Mouse (Mus musculus) gastrocnemius, postnatal 25 days (tissue): ENCODE data around the gene Zc3h7a. TPM values are rescaled to one million over a fixed set of nuclear protein-coding genes. Genes with fewer than 3 reads are reported as not detected.
A peak's percentile ranks its signal among the peaks of the same experiment; 100 is the strongest.

Experiments used
- DNase-seq: peaks from one replicate; pipeline ENCODE4 v3.0.0; 2022
- total RNA-seq, 2 experiments: library from RNA; stranded (reverse); gene quantifications; 1 replicate in 1 of 2; 2 replicates in 1 of 2; pipeline ENCODE4 v1.2.3; 2021

Zc3h7a gene
- total RNA-seq, 2 experiments from 2014 or later = 18.0 to 18.5 TPM

DNA sequence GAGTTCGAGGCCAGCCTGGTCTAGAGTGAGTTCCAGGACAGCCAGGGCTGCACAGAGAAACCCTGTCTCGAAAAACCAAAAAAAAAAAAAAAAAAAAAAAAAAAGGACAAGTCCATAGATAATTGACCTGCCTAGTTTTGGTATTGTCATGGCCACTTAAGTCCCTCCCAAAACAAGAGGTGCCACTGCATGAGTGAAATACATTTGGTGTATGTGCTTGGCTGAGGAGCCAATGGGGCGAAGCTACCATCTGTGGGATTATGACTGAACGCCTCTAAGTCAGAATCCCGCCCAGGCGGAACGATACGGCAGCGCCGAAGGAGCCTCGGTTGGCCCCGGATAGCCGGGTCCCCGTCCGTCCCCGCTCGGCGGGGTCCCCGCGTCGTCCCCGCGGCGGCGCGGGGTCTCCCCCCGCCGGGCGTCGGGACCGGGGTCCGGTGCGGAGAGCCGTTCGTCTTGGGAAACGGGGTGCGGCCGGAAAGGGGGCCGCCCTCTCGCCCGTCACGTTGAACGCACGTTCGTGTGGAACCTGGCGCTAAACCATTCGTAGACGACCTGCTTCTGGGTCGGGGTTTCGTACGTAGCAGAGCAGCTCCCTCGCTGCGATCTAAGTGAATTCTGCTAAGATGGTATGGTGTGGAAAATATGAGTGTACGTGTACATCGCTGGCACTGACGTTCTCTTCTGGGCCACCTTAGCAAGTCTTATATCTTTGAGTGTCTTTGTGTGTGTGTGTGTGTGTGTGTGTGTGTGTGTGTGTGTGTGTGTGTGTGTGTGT lies 32.3 kb downstream of the Zc3h7a start:
- peak; percentile 97 for DNase-seq

DNA sequence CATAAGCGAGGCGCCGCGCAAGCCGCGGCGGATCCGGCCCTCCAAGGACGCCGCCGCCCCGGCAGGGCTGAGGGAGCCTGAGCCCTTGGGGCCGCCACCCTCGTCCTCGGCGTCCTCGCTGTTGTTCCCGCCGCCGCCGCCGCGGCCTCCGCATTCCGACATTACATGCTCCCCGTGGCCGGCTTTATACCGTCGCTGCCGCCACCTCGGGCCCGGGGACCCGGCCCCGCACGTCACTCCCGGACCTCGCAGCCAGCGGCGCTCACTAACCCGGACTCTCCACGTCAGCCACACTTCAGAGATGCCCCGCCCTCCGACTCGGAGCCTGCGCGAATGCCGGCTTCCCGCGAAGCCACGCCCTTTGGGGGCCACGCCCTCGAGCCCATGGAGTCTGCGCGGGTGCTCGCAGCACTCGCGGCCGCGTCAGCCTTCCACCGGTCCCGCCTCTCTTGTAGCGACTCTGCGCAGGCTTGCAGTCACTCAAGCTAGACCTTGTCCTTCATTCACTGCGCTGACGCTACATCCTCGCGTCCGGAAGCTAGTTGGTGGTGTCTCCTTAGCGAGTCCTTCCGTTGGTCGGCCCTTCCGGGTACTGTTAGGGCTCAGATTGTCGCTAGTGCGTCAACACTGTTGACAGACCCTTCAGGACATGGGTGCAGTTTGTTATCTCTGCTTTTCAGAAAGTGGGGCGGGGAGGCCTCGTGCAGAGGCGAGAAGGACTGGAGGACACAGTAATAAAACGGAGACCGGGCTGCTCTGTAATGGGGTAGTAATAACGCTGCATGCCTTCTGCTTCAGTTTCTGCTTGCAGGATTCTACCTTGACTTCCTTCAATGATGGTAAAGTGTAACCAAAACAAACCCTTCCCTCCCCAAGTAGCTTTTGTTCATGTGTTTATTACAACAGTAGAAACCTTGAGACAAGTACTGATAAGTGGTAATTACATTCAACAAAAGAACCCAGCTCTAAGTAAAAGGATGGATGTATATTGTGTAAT lies 41.5 kb downstream of the Zc3h7a start, which contains the start of gene Txndc11:
TSS of gene Txndc11 (minus strand) at position 303 of the 997 bp plus-strand sequence.
- DNase-seq = peak; percentile 99

GRCm38 (mm10) chr16:11133476-11134347 lies 42.5 kb downstream of the Zc3h7a start:
- no peak for DNase-seq

DNA sequence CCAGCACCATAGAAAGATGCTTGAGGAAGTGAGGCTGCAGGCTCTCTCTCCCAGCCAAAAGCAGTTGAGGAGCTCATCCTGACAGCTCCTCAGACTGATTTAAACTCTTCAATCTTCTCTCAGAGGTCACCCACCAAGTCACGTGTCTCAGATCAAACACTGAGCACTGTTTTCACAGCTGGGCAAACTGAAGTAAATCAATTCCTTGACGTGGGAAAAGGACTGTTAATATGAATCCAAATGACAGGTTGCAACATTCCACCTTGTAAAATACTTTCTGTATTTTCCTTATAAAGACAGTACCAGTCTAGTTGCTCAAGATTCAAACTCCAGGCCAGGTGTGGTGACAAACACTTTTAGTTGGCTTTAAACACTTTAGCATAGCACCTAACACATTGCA lies 43.4 kb downstream of the Zc3h7a start:
- no peak for DNase-seq

DNA sequence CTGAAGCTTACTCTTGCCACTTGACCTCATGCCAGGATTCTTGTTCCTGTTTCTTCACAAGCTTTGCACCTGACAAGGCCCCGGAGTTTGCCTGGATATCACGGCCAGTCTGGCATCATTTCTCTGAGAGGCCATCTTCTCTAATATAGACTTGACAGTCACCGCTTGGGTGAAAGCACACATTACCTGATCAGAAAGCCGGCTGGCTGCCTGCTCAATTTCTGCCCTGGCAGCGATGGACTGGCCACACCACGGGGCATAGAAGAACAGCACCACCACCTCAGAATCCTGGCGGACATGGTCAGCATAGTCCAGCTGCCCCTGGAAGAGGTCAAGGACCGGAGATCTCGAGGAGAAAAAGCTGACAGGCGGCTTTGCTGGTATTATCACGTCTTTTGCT lies 47.9 kb downstream of the Zc3h7a start:
- no peak for DNase-seq

DNA sequence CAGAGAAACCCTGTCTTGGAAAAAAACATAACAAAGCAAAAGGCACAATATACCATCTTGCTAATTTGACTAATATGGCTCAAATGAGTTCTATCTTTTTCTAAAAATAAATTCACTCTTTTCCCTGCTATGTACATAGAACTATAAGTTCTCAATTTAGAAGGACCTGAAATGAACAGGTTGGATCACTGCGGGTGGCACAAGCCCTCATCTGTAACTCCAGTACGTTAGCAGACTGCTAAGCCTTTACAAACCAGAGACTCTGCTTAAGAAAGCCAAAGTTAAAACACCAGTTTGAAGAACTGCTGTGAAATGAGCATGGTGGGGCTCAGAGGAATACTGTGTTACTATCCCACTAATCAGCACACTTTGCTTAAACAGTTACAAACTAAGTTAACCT lies 50.8 kb downstream of the Zc3h7a start:
- DNase-seq = no peak

GRCm38 (mm10) chr16:11124110-11124509 lies 52.1 kb downstream of the Zc3h7a start:
- DNase-seq = no peak

- no peak for DNase-seq
These were observed 53.6 kb downstream of the Zc3h7a start for GRCm38 (mm10) chr16:11122625-11123024.

DNA sequence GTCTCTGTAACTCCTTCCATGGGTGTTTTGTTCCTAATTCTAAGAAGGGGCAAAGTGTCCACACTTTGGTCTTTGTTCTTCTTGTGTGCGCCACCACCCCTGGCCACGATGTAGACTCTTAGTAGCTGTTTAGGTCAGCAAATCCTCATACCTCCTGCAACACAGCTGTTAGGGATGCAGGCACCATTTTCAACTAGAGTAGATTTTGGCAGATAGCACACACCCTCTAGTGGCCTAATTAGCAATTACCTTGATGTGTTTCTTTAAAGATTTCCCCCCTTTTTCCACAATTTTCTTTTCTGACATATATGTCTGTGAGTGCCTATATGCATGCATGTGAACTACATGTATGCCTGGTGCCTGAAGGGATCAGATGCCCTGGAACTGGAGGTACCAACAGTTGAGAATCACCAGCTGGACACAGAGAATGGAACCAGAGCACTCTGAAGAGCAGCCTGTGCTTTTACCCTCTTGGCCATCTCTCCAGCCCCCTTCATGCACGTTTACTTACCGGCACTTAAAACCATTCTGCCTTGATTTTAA lies 66.9 kb downstream of the Zc3h7a start:
- no peak for DNase-seq

DNA sequence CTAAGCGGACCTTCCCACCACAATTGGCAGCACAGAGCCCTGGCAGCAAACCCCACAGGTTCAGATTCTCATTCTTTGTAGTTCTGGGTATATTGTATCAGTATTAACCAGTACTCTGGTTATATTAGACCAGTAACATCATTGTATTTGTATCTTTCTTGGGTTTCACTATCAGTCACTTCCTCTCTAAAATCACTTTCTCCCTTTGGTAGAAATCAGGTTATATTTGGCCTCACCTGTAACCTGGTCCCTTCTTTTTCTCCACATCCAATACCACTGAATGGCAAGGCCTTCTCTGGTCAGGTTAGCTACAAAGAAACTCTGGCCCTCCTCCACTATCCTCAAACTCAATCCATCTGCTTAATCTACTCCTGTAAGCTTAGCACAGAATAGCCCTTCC lies 71.3 kb downstream of the Zc3h7a start:
- DNase-seq = no peak

GRCm38 (mm10) chr16:11097301-11097700 lies 78.9 kb downstream of the Zc3h7a start:
- no peak for DNase-seq

GRCm38 (mm10) chr16:11093717-11094386 lies 82.3 kb downstream of the Zc3h7a start:
- DNase-seq = no peak

DNA sequence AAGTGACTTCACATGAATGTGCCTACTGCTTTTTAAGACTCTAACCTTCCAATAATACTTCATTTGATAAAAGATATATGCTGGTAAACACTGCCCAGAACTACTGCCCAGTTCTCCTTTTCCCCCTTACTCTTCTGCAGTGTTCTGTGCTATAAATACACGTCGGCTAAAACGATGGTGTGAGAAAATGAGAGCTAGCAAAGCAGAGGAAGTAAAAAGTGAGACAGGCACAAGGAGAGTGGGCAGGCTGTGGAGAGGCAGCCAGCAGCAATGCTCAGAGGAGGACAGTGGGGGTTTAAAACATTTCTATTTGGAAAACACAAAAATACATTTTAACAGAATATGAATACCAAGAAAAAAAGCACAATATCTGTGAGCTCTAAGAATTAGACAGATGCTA lies 83.7 kb downstream of the Zc3h7a start:
- DNase-seq = no peak

GRCm38 (mm10) chr16:11092061-11092460 lies 84.1 kb downstream of the Zc3h7a start:
- DNase-seq = no peak

DNA sequence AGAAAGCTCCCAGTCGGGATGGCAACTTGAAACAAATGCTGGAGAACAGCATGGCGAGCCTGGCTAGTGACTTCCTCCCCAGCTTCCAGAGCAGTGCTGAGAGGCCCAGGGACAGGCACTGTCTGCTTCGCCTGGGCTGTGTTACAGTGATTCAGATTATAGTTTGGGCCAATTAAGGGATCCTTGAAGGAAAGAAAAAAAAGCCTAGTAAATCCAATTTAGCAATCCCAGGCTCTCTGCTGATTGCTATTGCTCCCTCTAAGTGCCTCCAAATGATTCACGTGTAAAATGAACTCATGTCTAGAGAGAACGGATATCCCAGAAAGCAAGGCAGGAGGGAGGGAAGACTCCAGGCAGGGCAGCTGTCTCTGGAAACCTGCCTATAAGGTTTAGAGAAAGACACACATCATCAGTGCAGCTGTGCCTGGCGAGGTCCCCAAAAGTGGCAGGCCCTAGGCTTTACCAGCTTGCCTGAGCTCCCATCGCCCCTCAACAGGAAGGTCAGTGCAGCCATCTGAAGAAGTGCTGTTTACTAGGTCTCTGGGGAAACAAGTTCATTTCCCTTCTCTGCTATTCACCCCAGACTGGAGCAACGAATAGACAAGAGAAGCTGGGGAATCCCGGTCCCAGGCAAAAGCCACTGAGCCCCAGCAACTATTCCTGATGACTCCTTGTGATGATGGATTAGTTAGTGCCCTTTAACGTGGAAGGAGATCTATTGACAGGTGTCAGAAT lies 85.2 kb downstream of the Zc3h7a start:
- DNase-seq = no peak

DNA sequence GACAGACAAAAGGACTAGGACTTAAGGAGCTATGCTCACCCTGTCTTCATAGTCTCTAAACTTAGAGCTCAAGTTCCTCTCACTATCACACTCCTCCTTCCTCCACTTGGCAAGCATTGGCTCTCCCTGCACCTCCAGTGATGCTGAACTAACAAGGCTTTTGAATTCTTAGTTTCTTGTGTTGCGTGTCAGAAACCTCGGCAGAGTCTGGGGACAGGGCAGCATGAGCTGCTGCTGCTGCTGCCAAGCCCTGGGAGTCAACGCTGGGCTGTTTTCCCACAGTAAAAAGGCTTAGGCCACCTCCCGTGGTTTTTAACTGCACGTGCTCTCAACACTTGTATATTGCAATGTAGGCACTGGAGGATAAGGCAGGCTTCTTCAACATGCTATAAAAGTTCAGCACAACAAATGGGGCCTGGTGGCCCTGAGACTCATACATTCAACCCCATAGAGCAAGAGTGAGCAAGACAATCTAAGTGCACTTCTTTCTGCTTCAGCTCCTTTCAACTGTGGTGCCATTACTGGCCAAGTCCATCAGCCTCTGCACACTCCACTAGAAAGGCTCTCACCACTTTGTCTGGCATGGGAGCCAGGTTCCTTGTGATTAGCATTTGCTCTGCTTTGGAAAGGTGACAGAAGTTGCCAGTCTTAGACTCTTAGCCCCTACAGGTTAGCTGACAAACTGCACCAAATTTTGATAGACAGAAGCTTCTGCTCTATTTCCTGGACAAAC lies 89.2 kb downstream of the Zc3h7a start:
- no peak for DNase-seq
